In the genomic region with DNA sequence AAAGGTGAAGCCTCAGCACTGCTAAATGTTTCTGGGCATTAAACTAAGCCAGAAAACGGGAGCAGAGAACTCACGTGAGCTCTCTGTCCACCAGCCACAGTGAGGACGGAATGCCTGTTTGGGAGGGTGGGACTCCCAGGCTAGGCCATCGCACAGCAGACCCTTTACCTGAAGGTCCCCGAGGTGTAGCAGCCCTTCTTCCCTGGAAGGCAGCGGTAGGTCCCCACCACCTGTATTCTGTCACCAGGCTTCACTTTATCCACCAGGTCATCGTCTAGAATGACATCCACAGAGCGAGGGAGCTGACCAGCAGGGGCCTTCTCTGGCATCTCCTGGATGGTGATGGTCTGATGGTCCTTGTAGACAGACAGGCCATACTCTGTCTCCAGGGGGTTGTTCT, we compare ENCODE assay signal across 25 mouse cellular contexts. TPM values are rescaled to one million over a fixed set of nuclear protein-coding genes. Genes with fewer than 3 reads are reported as not detected.
DNase-seq lines count a peak whose midpoint lies in the region; ATAC-seq and TF ChIP-seq lines count a peak whose summit lies in the region.
"Had no signal": no experiment of that assay in that cellular context is flagged by ENCODE, and none has a peak within 500 bp of the region (broad histone marks: within the 10 kb centered on the region; RNA-seq: fewer than 3 reads in every experiment).

No protein-coding gene starts in this region.

- TF ChIP-seq EP300 in heart, adult 2 months (IDR thresholded peaks at IDR 0.05; ENCODE audit: insufficient read depth, low read depth, low read length) = no peak

- H3K27ac ChIP-seq in heart, embryonic 10.5 days = no peak overlapping the region
- no peak overlapping the region for H3K27ac ChIP-seq in heart, adult 2 months
- no peak overlapping the region for H3K27ac ChIP-seq in midbrain, embryonic 11.5 days (ENCODE audit: low read depth, low read length)
- H3K27ac ChIP-seq in midbrain, embryonic 14.5 days (replicated peaks; ENCODE audit: low read depth, low read length) = no peak overlapping the region
- H3K27ac ChIP-seq in neural tube, embryonic 12.5 days = no peak overlapping the region
- no peak overlapping the region for H3K27ac ChIP-seq in neural tube, embryonic 15.5 days (replicated peaks)

- DNase-seq in heart, adult 11 months = peak; percentile 74
- DNase-seq in heart, adult 9 months (ENCODE audit: low spot score in 2 of 2) = no peak
- peak; percentile 74 for DNase-seq in heart, embryonic 10.5 days (ENCODE audit: low spot score)
- no peak for DNase-seq in heart, adult 2 months
- DNase-seq in midbrain, embryonic 11.5 days (ENCODE audit: low spot score, missing footprints) = peak; percentile 45
- no peak for DNase-seq in midbrain, embryonic 14.5 days
- DNase-seq: adrenal gland, adult 2 months; adrenal gland, adult 8-10 months; adrenal gland, postnatal 10 days; adrenal gland, postnatal 14 days; adrenal gland, postnatal 25 days; adrenal gland, postnatal 36 days; B cell, adult 2 months; cerebellum, adult 11 months; cerebellum, adult 11-12 months had no signal

- no peak overlapping the region for H3K4me2 ChIP-seq in midbrain, embryonic 11.5 days
- H3K4me2 ChIP-seq in midbrain, embryonic 14.5 days (ENCODE audit: low read length) = no peak overlapping the region
- no peak overlapping the region for H3K4me2 ChIP-seq in neural tube, embryonic 12.5 days (replicated peaks)
- H3K4me2 ChIP-seq in neural tube, embryonic 15.5 days = no peak overlapping the region

- no peak for TF ChIP-seq CTCF in heart, adult 2 months (IDR thresholded peaks at IDR 0.05)

- peaks cover 85% of the 10 kb centered on the region for H3K36me3 ChIP-seq in heart, embryonic 10.5 days
- H3K36me3 ChIP-seq in heart, adult 2 months (ENCODE audit: control insufficient read depth, insufficient read depth, low read length) = no peaks in the 10 kb centered on the region
- peaks cover 40% of the 10 kb centered on the region for H3K36me3 ChIP-seq in midbrain, embryonic 11.5 days (ENCODE audit: control insufficient read depth, insufficient read depth, low read length)
- peaks cover 12% of the 10 kb centered on the region for H3K36me3 ChIP-seq in midbrain, embryonic 14.5 days (ENCODE audit: control insufficient read depth, insufficient read depth, low read length)
- H3K36me3 ChIP-seq in neural tube, embryonic 12.5 days = peaks cover 68% of the 10 kb centered on the region
- H3K36me3 ChIP-seq in neural tube, embryonic 15.5 days = 0 out of 2 replicates have a peak, but pooled peaks cover 1% of the 10 kb centered on the region

- peaks cover 8% of the 10 kb centered on the region for H3K4me1 ChIP-seq in heart, embryonic 10.5 days
- H3K4me1 ChIP-seq in heart, adult 2 months (ENCODE audit: control insufficient read depth, insufficient read depth, low read length) = no peaks in the 10 kb centered on the region; the same call in 1 of the 2 replicates
- H3K4me1 ChIP-seq in midbrain, embryonic 11.5 days (ENCODE audit: control insufficient read depth, insufficient read depth, low read length) = peaks cover 8% of the 10 kb centered on the region
- H3K4me1 ChIP-seq in midbrain, embryonic 14.5 days (ENCODE audit: control insufficient read depth, insufficient read depth, low read length) = no peaks in the 10 kb centered on the region
- H3K4me1 ChIP-seq in neural tube, embryonic 12.5 days = peaks cover 8% of the 10 kb centered on the region; the same call in 1 of the 2 replicates
- no peaks in the 10 kb centered on the region for H3K4me1 ChIP-seq in neural tube, embryonic 15.5 days

- no peak overlapping the region for H3K9ac ChIP-seq in heart, adult 2 months (ENCODE audit: low read depth, low read length)
- no peak overlapping the region for H3K9ac ChIP-seq in midbrain, embryonic 11.5 days (ENCODE audit: low read length)
- H3K9ac ChIP-seq in midbrain, embryonic 14.5 days (replicated peaks; ENCODE audit: low read length) = no peak overlapping the region
- 0 out of 2 replicates have a peak overlapping the region, but pooled peaks have one; percentile 2 for H3K9ac ChIP-seq in neural tube, embryonic 12.5 days
- no peak overlapping the region for H3K9ac ChIP-seq in neural tube, embryonic 15.5 days (replicated peaks)

- intact Hi-C loops in heart, adult 2 months (cut with DNase I) = no loop called here

- WGBS in heart, embryonic 10.5 days = 94% methylated on average over 8 of the region's 8 CpGs
- WGBS in heart, adult 2 months = 93% methylated on average over 8 of the region's 8 CpGs
- WGBS in midbrain, embryonic 11.5 days = 92% methylated on average over 8 of the region's 8 CpGs
- WGBS in midbrain, embryonic 14.5 days = 93% methylated on average over 8 of the region's 8 CpGs
- 92% methylated on average over 8 of the region's 8 CpGs for WGBS in neural tube, embryonic 12.5 days
- 95% methylated on average over 8 of the region's 8 CpGs for WGBS in neural tube, embryonic 15.5 days

- H3K27me3 ChIP-seq in heart, embryonic 10.5 days (ENCODE audit: insufficient read depth, poor library complexity, severe bottlenecking) = no peaks in the 10 kb centered on the region
- H3K27me3 ChIP-seq in heart, adult 2 months (ENCODE audit: control insufficient read depth, insufficient read depth, low read length) = no peaks in the 10 kb centered on the region
- H3K27me3 ChIP-seq in midbrain, embryonic 11.5 days (ENCODE audit: control insufficient read depth, insufficient read depth, low read length) = no peaks in the 10 kb centered on the region
- H3K27me3 ChIP-seq in midbrain, embryonic 14.5 days (ENCODE audit: control insufficient read depth, insufficient read depth, low read length) = no peaks in the 10 kb centered on the region
- no peaks in the 10 kb centered on the region for H3K27me3 ChIP-seq in neural tube, embryonic 12.5 days (replicated peaks)
- no peaks in the 10 kb centered on the region for H3K27me3 ChIP-seq in neural tube, embryonic 15.5 days (replicated peaks)
- H3K27me3 ChIP-seq: CH12.LX, Patski had no signal

- ATAC-seq in midbrain, embryonic 11.5 days (ENCODE audit: low FRiP score) = no peak
- no peak for ATAC-seq in midbrain, embryonic 14.5 days (ENCODE audit: low FRiP score, low TSS enrichment)
- ATAC-seq in neural tube, embryonic 12.5 days (ENCODE audit: low FRiP score, low read depth) = no peak
- no peak for ATAC-seq in neural tube, embryonic 15.5 days (ENCODE audit: low FRiP score)
- ATAC-seq: activated CD4-positive, CD25-positive, alpha-beta regulatory T cell, adult 4 months; CD4-positive, CD25-positive, alpha-beta regulatory T cell, adult 4 months; Patski had no signal

- TF ChIP-seq POLR2A in heart, adult 2 months (IDR thresholded peaks at IDR 0.05; ENCODE audit: insufficient read depth, low read depth, low read length) = no peak

- H3K9me3 ChIP-seq in heart, embryonic 10.5 days = no peaks in the 10 kb centered on the region
- H3K9me3 ChIP-seq in midbrain, embryonic 11.5 days (ENCODE audit: control insufficient read depth, low read length) = no peaks in the 10 kb centered on the region
- no peaks in the 10 kb centered on the region for H3K9me3 ChIP-seq in midbrain, embryonic 14.5 days (ENCODE audit: control insufficient read depth, low read length)
- H3K9me3 ChIP-seq in neural tube, embryonic 12.5 days = no peaks in the 10 kb centered on the region
- H3K9me3 ChIP-seq in neural tube, embryonic 15.5 days (replicated peaks) = no peaks in the 10 kb centered on the region
- H3K9me3 ChIP-seq: G1E had no signal

- no peaks in the 10 kb centered on the region for H3K79me2 ChIP-seq in heart, adult 2 months (replicated peaks; ENCODE audit: control insufficient read depth, insufficient read depth, low read length)

- no peak overlapping the region for H3K4me3 ChIP-seq in heart, embryonic 10.5 days
- no peak overlapping the region for H3K4me3 ChIP-seq in heart, adult 2 months
- no peak overlapping the region for H3K4me3 ChIP-seq in midbrain, embryonic 11.5 days (ENCODE audit: low read depth, low read length)
- no peak overlapping the region for H3K4me3 ChIP-seq in midbrain, embryonic 14.5 days (replicated peaks; ENCODE audit: low read depth, low read length)
- H3K4me3 ChIP-seq in neural tube, embryonic 12.5 days = no peak overlapping the region
- no peak overlapping the region for H3K4me3 ChIP-seq in neural tube, embryonic 15.5 days (replicated peaks)

RNA-seq across cellular contexts. Expression of gene Mcm3, which starts 5.6 kb away (rescaled TPM):
- 168 and 195 TPM in 2 replicates for polyA plus RNA-seq in heart, embryonic 10.5 days (2016; fragmentation: Nextera tagmentation; extraction: Ambion mirVana)
- 1 to 10 TPM; 4.3 to 5.4 TPM for total RNA-seq in heart, adult 2 months (2021)
- polyA plus RNA-seq in heart, adult 2 months (2012; rRNA removed) = 3.5 and 7.5 TPM in 2 replicates
- 195 and 210 TPM in 2 replicates for polyA plus RNA-seq in midbrain, embryonic 11.5 days (2014; fragmentation: Nextera tagmentation; extraction: Ambion mirVana)
- 16.6 and 28.3 TPM in 2 replicates for polyA plus RNA-seq in midbrain, embryonic 14.5 days (2014; fragmentation: Nextera tagmentation; extraction: Ambion mirVana)
- 76.9 and 90.9 TPM in 2 replicates for polyA plus RNA-seq in neural tube, embryonic 12.5 days (2016; fragmentation: Nextera tagmentation; extraction: Ambion mirVana)
- polyA plus RNA-seq in neural tube, embryonic 15.5 days (2015; fragmentation: Nextera tagmentation; extraction: Ambion mirVana) = 14.2 and 47.0 TPM in 2 replicates

RNA-seq across cellular contexts. Expression of gene Il17f, which starts 24.1 kb away (rescaled TPM):
- 0.16 TPM in 1 of 2 replicates, not detected in the other for polyA plus RNA-seq in heart, embryonic 10.5 days (2016; fragmentation: Nextera tagmentation; extraction: Ambion mirVana)
- not detected for total RNA-seq in heart, adult 2 months (2021)
- not detected in 2 replicates for polyA plus RNA-seq in heart, adult 2 months (2012; rRNA removed)
- 0.14 TPM in 1 of 2 replicates, not detected in the other for polyA plus RNA-seq in midbrain, embryonic 11.5 days (2014; fragmentation: Nextera tagmentation; extraction: Ambion mirVana)
- not detected in 2 replicates for polyA plus RNA-seq in midbrain, embryonic 14.5 days (2014; fragmentation: Nextera tagmentation; extraction: Ambion mirVana)
- 0.16 TPM in 1 of 2 replicates, not detected in the other for polyA plus RNA-seq in neural tube, embryonic 12.5 days (2016; fragmentation: Nextera tagmentation; extraction: Ambion mirVana)
- polyA plus RNA-seq in neural tube, embryonic 15.5 days (2015; fragmentation: Nextera tagmentation; extraction: Ambion mirVana) = not detected in 2 replicates
- total RNA-seq: adrenal gland, adult 18-20 months; adrenal gland, adult 2 months; adrenal gland, adult 8-10 months; adrenal gland, postnatal 10 days; adrenal gland, postnatal 14 days; adrenal gland, postnatal 25 days; adrenal gland, postnatal 36 days; MEL had no signal
- polyA plus RNA-seq: activated CD4-positive, CD25-positive, alpha-beta regulatory T cell, adult 4 months; adrenal gland, adult 2 months; C2C12; G1E; Patski had no signal

Comparison
In these comparisons a context has a peak if more than half of its experiments do, and no peak if none do; other contexts are left out.
1. DNase-seq: peak in heart, adult 11 months (single experiment), heart, embryonic 10.5 days (single experiment) and midbrain, embryonic 11.5 days (single experiment); none in heart, adult 9 months (0 of 2), heart, adult 2 months (0 of 2) and midbrain, embryonic 14.5 days (single experiment).